Mouse (Mus musculus) v-Abl transformed pro-B cells (cell line): ENCODE data around the gene Rap2a.

Source experiments
- in situ Hi-C, 2 experiments: fragments of 400-800 bp; cut with MboI; formaldehyde crosslinking; loops; one replicate each; pipeline ENCODE4 v1.15.1; 2025; ENCODE audit not compliant: unreplicated experiment in 2 of 2

Gene Rap2a

DNA sequence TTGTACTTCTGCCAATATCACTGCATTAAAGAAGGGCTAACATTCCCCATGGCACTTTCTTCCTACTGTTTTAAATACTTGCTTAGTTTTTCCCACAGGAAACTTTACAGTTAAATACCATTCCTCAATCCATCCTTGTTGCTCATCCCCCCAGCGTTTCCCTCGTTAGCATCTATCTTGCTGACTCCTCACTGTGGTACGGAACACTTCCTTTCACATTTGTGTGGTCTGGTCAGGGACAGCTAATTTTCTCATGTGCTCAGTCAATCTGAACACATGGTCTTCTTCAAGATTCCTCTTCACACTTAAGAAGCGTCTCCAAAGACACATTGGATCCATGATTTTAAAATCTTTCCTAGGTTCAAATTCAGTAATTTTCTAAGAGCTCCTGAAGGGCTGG, 57.2 kb downstream of the Rap2a start:
- in situ Hi-C loops, result no loop called here

DNA sequence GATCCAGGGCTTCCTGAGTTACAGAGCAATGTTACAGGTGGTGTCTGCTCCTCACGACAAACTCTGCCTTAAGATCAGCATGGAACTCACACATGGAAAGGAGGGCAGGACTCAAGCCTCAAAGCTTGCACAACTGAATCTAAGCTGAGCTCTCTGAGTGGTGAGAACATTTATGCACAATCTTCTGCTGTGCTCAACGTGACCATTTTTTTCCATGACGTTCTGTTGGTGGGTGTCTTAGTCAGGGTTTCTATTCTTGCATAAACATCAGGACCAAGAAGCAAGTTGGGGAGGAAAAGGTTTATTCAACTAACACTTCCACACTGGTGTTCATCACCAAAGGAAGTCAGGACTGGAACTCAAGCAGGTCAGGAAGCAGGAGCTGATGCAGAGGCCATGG, 57.7 kb downstream of the Rap2a start:
- in situ Hi-C loops, result no loop called here

DNA sequence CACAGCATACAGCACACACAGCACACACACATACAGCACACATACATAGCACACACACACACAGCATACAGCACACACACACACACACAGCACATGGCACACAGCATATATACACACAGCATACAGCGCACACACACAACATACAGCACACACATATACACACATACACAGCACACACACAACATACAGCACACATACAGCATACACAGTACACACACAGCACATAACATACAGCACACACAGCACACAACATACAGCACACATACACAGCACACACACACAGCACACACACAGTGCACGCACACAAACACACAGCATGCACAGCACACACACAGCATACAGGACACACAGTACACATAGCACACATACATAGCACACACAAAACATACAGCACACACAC, 60.9 kb downstream of the Rap2a start:
- in situ Hi-C loops, result no loop called here

DNA sequence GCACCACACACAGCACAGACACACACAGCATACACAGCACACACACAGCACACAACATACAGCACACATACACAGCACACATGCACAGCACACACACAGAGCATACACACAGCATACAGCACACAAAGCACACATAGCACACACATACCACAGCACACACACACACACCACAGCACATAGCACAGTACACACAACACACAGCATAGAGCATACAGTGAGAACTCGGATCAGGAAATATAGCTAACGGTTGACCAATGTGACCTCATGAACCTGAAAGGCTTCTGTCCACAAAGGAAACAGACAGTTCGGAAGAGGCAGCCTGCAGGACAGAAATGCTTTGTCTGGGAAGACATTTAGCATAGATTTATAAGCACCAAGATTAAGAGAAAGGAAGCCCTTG, 61.4 kb downstream of the Rap2a start:
- in situ Hi-C loops, result no loop called here

GRCm38 (mm10) chr14:120542445-120542844, 64.2 kb downstream of the Rap2a start:
- in situ Hi-C loops, result no loop called here

DNA sequence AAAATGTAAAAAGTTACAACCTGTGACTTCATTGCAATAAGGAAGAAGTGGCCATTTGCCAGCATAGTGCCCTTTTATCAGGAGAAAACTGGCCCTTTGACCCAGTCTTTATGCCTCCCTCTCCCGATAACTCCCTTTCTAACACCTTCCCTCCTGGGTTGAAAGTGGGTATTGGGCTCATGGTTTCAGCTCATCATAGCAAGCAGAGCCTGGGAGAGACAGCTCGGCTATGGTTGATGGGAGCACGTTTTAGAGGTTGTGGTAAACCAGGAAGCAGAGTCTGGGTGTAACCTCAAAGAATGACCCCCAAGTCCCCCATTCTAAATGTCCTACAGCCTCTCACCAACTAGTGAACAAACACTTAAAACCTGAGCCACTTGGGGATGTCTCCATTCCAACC, 64.7 kb downstream of the Rap2a start:
- in situ Hi-C loops, result no loop called here

- in situ Hi-C loops, result no loop called here
These were observed 65.6 kb downstream of the Rap2a start for GRCm38 (mm10) chr14:120543846-120544245.

DNA sequence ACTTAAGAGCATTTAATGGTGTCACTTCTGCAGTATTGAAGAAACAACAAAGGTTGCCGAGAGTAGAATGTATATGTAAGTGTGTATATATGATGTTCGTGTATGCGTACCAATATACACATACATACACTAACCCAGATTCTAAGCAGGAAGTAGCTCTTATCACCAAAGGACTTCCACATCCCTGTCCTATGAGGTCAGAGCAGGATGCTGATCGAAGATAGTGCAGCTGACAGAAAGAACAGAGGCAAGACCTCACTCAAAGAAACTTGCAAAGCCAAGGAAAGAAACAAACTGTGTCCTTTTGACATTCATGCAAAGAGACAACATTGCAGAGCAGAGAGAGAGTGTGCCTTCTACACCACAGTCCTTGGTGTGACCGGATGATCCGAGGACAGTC, 66.3 kb downstream of the Rap2a start:
- in situ Hi-C loops, result no loop called here

- in situ Hi-C loops, result no loop called here
These were observed 66.7 kb downstream of the Rap2a start for GRCm38 (mm10) chr14:120544946-120545345.
